Comparison of ENCODE assay signal across 20 mouse cellular contexts in genomic region chr11:4022111-4022510, GRCm38 (mm10). TPM values are rescaled to one million over a fixed set of nuclear protein-coding genes. Genes with fewer than 3 reads are reported as not detected.
DNase-seq lines count a peak whose midpoint lies in the region; ATAC-seq and TF ChIP-seq lines count a peak whose summit lies in the region.
"Not testable (repeated sequence)": the region's sequence is repeated elsewhere in the genome, so short reads cannot be mapped to it uniquely, and the experiment has no call there.
"Had no signal": no experiment of that assay in that cellular context is flagged by ENCODE, and none has a peak within 500 bp of the region (broad histone marks: within the 10 kb centered on the region; RNA-seq: fewer than 3 reads in every experiment).

No protein-coding gene starts in this region.

- 83% methylated on average over 13 of the region's 13 CpGs for WGBS in heart, embryonic 10.5 days
- 70% methylated on average over 13 of the region's 13 CpGs for WGBS in liver, postnatal 0 days (ENCODE audit: insufficient replicate concordance)

- DNase-seq in 416B (ENCODE audit: low read depth): peak; percentile 65
- peak; percentile 79 for DNase-seq in MEL (ENCODE audit: low read depth, low spot score)
- peak; percentile 71 for DNase-seq in MEL-GATA-1-ER (ENCODE audit: extremely low read depth, low read depth)
- peak; percentile 45 for DNase-seq in heart, embryonic 10.5 days (ENCODE audit: low spot score)
- peak; percentile 11 for DNase-seq in liver, postnatal 0 days

- not testable (repeated sequence) for H3K4me3 ChIP-seq in MEL (ENCODE audit: control insufficient read depth in 1 of 2, insufficient read depth in 1 of 2, low read depth in 2 of 2, low read length in 2 of 2); heart, embryonic 10.5 days; liver, postnatal 0 days (ENCODE audit: low read depth, low read length)

- not testable (repeated sequence) for TF ChIP-seq RAD21 in MEL (IDR thresholded peaks at IDR 0.05; ENCODE audit: low read depth, low read length)

- H3K9me3 ChIP-seq in MEL (replicated peaks; ENCODE audit: insufficient read depth, low read length); heart, embryonic 10.5 days; liver, postnatal 0 days (ENCODE audit: low read length): not testable (repeated sequence)

- not testable (repeated sequence) for TF ChIP-seq CTCF in MEL (IDR thresholded peaks at IDR 0.05 in 2 of 3, conservative IDR thresholded peaks at IDR 0.05 in 1 of 3; ENCODE audit: control insufficient read depth in 1 of 3, insufficient read depth in 1 of 3, low read depth in 2 of 3, low read length in 3 of 3, poor library complexity in 1 of 3, severe bottlenecking in 1 of 3); liver, postnatal 0 days (IDR thresholded peaks at IDR 0.05; ENCODE audit: low read depth)

- H3K27me3 ChIP-seq in MEL (ENCODE audit: control insufficient read depth in 1 of 2, insufficient read depth in 2 of 2, low read length in 2 of 2); heart, embryonic 10.5 days (ENCODE audit: insufficient read depth, poor library complexity, severe bottlenecking); liver, postnatal 0 days (ENCODE audit: insufficient read depth, low read length): not testable (repeated sequence)

- H3K27ac ChIP-seq in MEL (ENCODE audit: control insufficient read depth, low read depth, low read length); heart, embryonic 10.5 days; liver, postnatal 0 days (ENCODE audit: low read depth): not testable (repeated sequence)

- not testable (repeated sequence) for H3K4me1 ChIP-seq in MEL (ENCODE audit: control insufficient read depth in 1 of 2, insufficient read depth in 2 of 2, low read length in 2 of 2); heart, embryonic 10.5 days; liver, postnatal 0 days (ENCODE audit: insufficient read depth)

- not testable (repeated sequence) for TF ChIP-seq EP300 in MEL (IDR thresholded peaks at IDR 0.05; ENCODE audit: low read depth in 1 of 2, low read length in 2 of 2); liver, postnatal 0 days (IDR thresholded peaks at IDR 0.05; ENCODE audit: low read depth)

- not testable (repeated sequence) for H3K4me2 ChIP-seq in liver, postnatal 0 days (ENCODE audit: low read depth, low read length)

- not testable (repeated sequence) for H3K9ac ChIP-seq in MEL (ENCODE audit: control insufficient read depth, low read depth, low read length, poor library complexity, severe bottlenecking); liver, postnatal 0 days (replicated peaks)

- H3K36me3 ChIP-seq in MEL (ENCODE audit: control insufficient read depth in 1 of 2, insufficient read depth in 2 of 2, low read length in 2 of 2); heart, embryonic 10.5 days; liver, postnatal 0 days (replicated peaks; ENCODE audit: insufficient read depth, low read length): not testable (repeated sequence)

- H3K79me2 ChIP-seq in MEL (ENCODE audit: control insufficient read depth, insufficient read depth, low read length, poor library complexity): not testable (repeated sequence)

- not testable (repeated sequence) for TF ChIP-seq POLR2A in MEL (IDR thresholded peaks at IDR 0.05; ENCODE audit: control insufficient read depth in 1 of 2, insufficient read depth in 1 of 2, low read depth in 1 of 2, low read length in 2 of 2, poor library complexity in 1 of 2)

- not testable (repeated sequence) for ATAC-seq in liver, postnatal 0 days

TF ChIP-seq in MEL, 35 proteins besides CTCF, POLR2A, EP300 and RAD21:
- TF ChIP-seq MAZ (IDR thresholded peaks at IDR 0.05; ENCODE audit: low read depth, low read length): peak; percentile 46; the same call in 1 of the 2 replicates
- peak; percentile 53 for TF ChIP-seq GATA1 (IDR thresholded peaks at IDR 0.05; ENCODE audit: low read depth, low read length)
TF ChIP-seq in MEL: peak in this region for 2; not testable (repeated sequence) for 33.

RNA-seq across cellular contexts. Expression of gene Sec14l4, which starts 9.2 kb away (rescaled TPM):
- total RNA-seq in MEL (2012; rRNA removed): not detected in 2 replicates
- polyA plus RNA-seq in MEL (2012; ENCODE audit: insufficient read depth in 1 of 2, insufficient read length in 2 of 2, low read depth in 1 of 2, low replicate concordance in 2 of 2, missing spikeins in 1 of 2): not detected
- 0.07 and 0.50 TPM in 2 replicates for polyA plus RNA-seq in heart, embryonic 10.5 days (2016; fragmentation: Nextera tagmentation; extraction: Ambion mirVana)
- 10.9 and 12.1 TPM in 2 replicates for polyA plus RNA-seq in liver, postnatal 0 days (2015; fragmentation: Nextera tagmentation; extraction: Ambion mirVana)
- polyA plus RNA-seq: activated CD4-positive, CD25-positive, alpha-beta regulatory T cell, adult 4 months; brain, embryonic 14.5 days; C2C12; CD4-positive, CD25-positive, alpha-beta regulatory T cell, adult 4 months; G1E; Patski had no signal

RNA-seq across cellular contexts. Expression of gene Gal3st1, which starts 38.7 kb away (rescaled TPM):
- 0.12 and 0.20 TPM in 2 replicates for total RNA-seq in MEL (2012; rRNA removed)
- polyA plus RNA-seq in MEL (2012; ENCODE audit: insufficient read depth in 1 of 2, insufficient read length in 2 of 2, low read depth in 1 of 2, low replicate concordance in 2 of 2, missing spikeins in 1 of 2): under 1 TPM in 1 of 2 experiments, not detected in 1; 0.07 TPM
- polyA plus RNA-seq in heart, embryonic 10.5 days (2016; fragmentation: Nextera tagmentation; extraction: Ambion mirVana): 0.32 and 0.73 TPM in 2 replicates
- 7.5 and 8.5 TPM in 2 replicates for polyA plus RNA-seq in liver, postnatal 0 days (2015; fragmentation: Nextera tagmentation; extraction: Ambion mirVana)
- total RNA-seq: adrenal gland, adult 18-20 months; G1E had no signal
- polyA plus RNA-seq: activated CD4-positive, CD25-positive, alpha-beta regulatory T cell, adult 4 months; CD4-positive, CD25-positive, alpha-beta regulatory T cell, adult 4 months; G1E had no signal

RNA-seq across cellular contexts. Expression of gene Sec14l3, which starts 42.5 kb away (rescaled TPM):
- total RNA-seq in MEL (2012; rRNA removed): not detected in 2 replicates
- not detected for polyA plus RNA-seq in MEL (2012; ENCODE audit: insufficient read depth in 1 of 2, insufficient read length in 2 of 2, low read depth in 1 of 2, low replicate concordance in 2 of 2, missing spikeins in 1 of 2)
- polyA plus RNA-seq in heart, embryonic 10.5 days (2016; fragmentation: Nextera tagmentation; extraction: Ambion mirVana): not detected in 2 replicates
- 0.11 TPM in 1 of 2 replicates, not detected in the other for polyA plus RNA-seq in liver, postnatal 0 days (2015; fragmentation: Nextera tagmentation; extraction: Ambion mirVana)
- total RNA-seq: adrenal gland, adult 18-20 months; adrenal gland, adult 2 months; adrenal gland, postnatal 25 days; adrenal gland, postnatal 36 days; CH12.LX had no signal
- polyA plus RNA-seq: activated CD4-positive, CD25-positive, alpha-beta regulatory T cell, adult 4 months; adrenal gland, adult 2 months; C2C12; CD4-positive, CD25-positive, alpha-beta regulatory T cell, adult 4 months; cerebellum, adult 2 months; G1E; Patski had no signal

RNA-seq across cellular contexts. Expression of gene 4930556J24Rik, which starts 45.5 kb away (rescaled TPM):
- 0.31 and 0.39 TPM in 2 replicates for total RNA-seq in MEL (2012; rRNA removed)
- under 1 TPM in 1 of 2 experiments, not detected in 1; 0.47 TPM for polyA plus RNA-seq in MEL (2012; ENCODE audit: insufficient read depth in 1 of 2, insufficient read length in 2 of 2, low read depth in 1 of 2, low replicate concordance in 2 of 2, missing spikeins in 1 of 2)
- 0.15 TPM in 1 of 2 replicates, not detected in the other for polyA plus RNA-seq in heart, embryonic 10.5 days (2016; fragmentation: Nextera tagmentation; extraction: Ambion mirVana)
- polyA plus RNA-seq in liver, postnatal 0 days (2015; fragmentation: Nextera tagmentation; extraction: Ambion mirVana): not detected in 2 replicates
- total RNA-seq: adrenal gland, adult 18-20 months; adrenal gland, adult 2 months; adrenal gland, adult 8-10 months; adrenal gland, postnatal 10 days; adrenal gland, postnatal 14 days; adrenal gland, postnatal 25 days; adrenal gland, postnatal 36 days had no signal
- polyA plus RNA-seq: activated CD4-positive, CD25-positive, alpha-beta regulatory T cell, adult 4 months; adrenal gland, adult 2 months; brain, embryonic 14.5 days; CD4-positive, CD25-positive, alpha-beta regulatory T cell, adult 4 months; G1E had no signal

RNA-seq across cellular contexts. Expression of gene Pes1, which starts 58.3 kb away (rescaled TPM):
- total RNA-seq in MEL (2012; rRNA removed): 224 and 240 TPM in 2 replicates
- 100 to 1,000 TPM; 301 to 498 TPM for polyA plus RNA-seq in MEL (2012; ENCODE audit: insufficient read depth in 1 of 2, insufficient read length in 2 of 2, low read depth in 1 of 2, low replicate concordance in 2 of 2, missing spikeins in 1 of 2)
- polyA plus RNA-seq in heart, embryonic 10.5 days (2016; fragmentation: Nextera tagmentation; extraction: Ambion mirVana): 65.9 and 80.1 TPM in 2 replicates
- polyA plus RNA-seq in liver, postnatal 0 days (2015; fragmentation: Nextera tagmentation; extraction: Ambion mirVana): 24.3 and 26.5 TPM in 2 replicates

Comparison
In these comparisons a context has a peak if more than half of its experiments do, and no peak if none do; other contexts are left out.
1. DNase-seq: peak in every context shown above with its lines; median percentile 79 in MEL; 71 in MEL-GATA-1-ER; 65 in 416B; 45 in heart, embryonic 10.5 days; 11 in liver, postnatal 0 days.